Mouse (Mus musculus) stomach, embryonic 16.5 days (tissue): ENCODE results near the gene Kat7. TPM values are rescaled to one million over a fixed set of nuclear protein-coding genes. Genes with fewer than 3 reads are reported as not detected.

ENCODE experiments used
- ATAC-seq: fragments of 200-750 bp; cut with Nextera tagmentation; 2 replicates; pipeline ENCODE4 v1.8.0; 2017; ENCODE audit warnings: moderate number of reproducible peaks, moderate TSS enrichment; ENCODE audit not compliant: insufficient read depth, low FRiP score
- H3K27ac ChIP-seq: fragments of 300-500 bp; sonication (generic); 2 replicates; pipeline ENCODE4 v1.5.1; 2014; ENCODE audit warnings: low read length
- H3K27me3 ChIP-seq: fragments of 300-500 bp; sonication (generic); 2 replicates; pipeline ENCODE4 v1.6.1; 2014; ENCODE audit warnings: low read length, control low read depth, mixed read lengths; ENCODE audit not compliant: control insufficient read depth, insufficient read depth
- H3K36me3 ChIP-seq: fragments of 300-500 bp; sonication (generic); 2 replicates; pipeline ENCODE4 v1.6.1; 2014; ENCODE audit warnings: low read length; ENCODE audit not compliant: control insufficient read depth, insufficient read depth
- H3K4me1 ChIP-seq: fragments of 300-500 bp; sonication (generic); 2 replicates; pipeline ENCODE4 v1.6.1; 2014; ENCODE audit warnings: low read length, control low read depth, mixed read lengths; ENCODE audit not compliant: control insufficient read depth, insufficient read depth
- H3K4me2 ChIP-seq: fragments of 300-500 bp; sonication (generic); 2 replicates; pipeline ENCODE4 v1.6.1; 2014; ENCODE audit warnings: low read depth, low read length, mixed read lengths
- H3K4me3 ChIP-seq: fragments of 300-500 bp; sonication (generic); replicated peaks from 2 replicates; pipeline ENCODE4 v1.5.1; 2014; ENCODE audit warnings: mild to moderate bottlenecking, low read length
- H3K9ac ChIP-seq: fragments of 300-500 bp; sonication (generic); 2 replicates; pipeline ENCODE4 v1.6.1; 2014; ENCODE audit warnings: low read length
- H3K9me3 ChIP-seq: fragments of 300-500 bp; sonication (generic); replicated peaks from 2 replicates; pipeline ENCODE4 v1.6.1; 2016; ENCODE audit warnings: low read length, control low read depth; ENCODE audit not compliant: control insufficient read depth
- WGBS: fragments of 180-500 bp; shearing (Covaris S2); extraction: QIAGEN DNeasy Blood & Tissue Kit; methylation state at CpG from one replicate; pipeline ENCODE4 v1.1.7; 2014; 5-methylcytosine and 5-hydroxymethylcytosine counted together
- polyA plus RNA-seq: library from polyadenylated mRNA; unstranded; fragments of >200 nt; fragmentation: Nextera tagmentation; extraction: Ambion mirVana; gene quantifications from 2 replicates; pipeline ENCODE4 v1.2.1, GENCODE M21; 2015

Gene Kat7
- polyA plus RNA-seq, 1 experiment from 2014 or later = 59.3 TPM

DNA sequence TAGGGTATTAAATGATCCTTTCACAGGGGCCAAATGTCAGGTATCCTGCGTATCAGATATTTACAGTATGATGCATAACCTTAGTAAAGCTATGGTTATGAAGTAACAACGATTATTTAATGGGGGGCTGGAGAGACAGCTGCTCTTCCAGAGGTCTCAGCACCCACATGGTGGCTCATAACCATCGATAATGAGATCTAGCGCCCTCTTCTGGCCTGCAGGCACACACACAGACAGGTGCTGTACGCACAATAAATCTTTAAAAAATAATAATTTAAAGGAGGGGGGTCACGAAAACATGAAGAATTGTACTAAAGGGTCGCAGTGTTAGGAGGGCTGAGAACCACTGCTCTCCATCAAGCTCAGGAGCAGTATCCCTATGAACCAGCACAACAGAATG lies 4.4 kb downstream of the Kat7 start:
- 90% methylated on average over 7 of the region's 7 CpGs for WGBS
- Histone ChIP-seq H3K4me3 (no peak overlapping the region), H3K36me3 (peaks cover 3% of the 10 kb centered on the region), H3K4me2 (no peak overlapping the region), H3K27me3 (no peaks in the 10 kb centered on the region), H3K4me1 (peaks cover 13% of the 10 kb centered on the region), H3K9me3 (no peaks in the 10 kb centered on the region), H3K27ac (no peak overlapping the region), H3K9ac (no peak overlapping the region)
- ATAC-seq = no peak

DNA sequence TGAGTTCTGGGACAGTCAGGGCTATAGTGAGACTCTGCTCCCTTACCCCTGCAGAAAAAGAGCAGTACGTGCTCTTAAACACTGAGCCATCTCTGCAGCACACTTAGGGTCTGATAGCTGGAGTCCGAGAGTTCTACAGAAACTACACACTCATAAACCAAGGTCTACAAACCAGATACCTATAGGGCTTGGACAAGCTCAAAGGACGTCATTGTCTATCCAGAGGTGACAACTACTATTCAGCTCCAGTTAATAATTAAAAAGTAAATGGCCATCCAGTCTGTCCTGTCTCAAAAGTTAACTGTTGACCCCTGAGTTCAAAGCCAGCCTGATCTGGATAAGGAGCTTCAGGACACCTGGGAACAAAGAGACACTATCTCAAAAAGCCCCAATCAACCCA lies 8.3 kb downstream of the Kat7 start:
- 79% methylated on average over 3 of the region's 3 CpGs for WGBS
- H3K9me3 ChIP-seq = no peaks in the 10 kb centered on the region
- H3K36me3 ChIP-seq = peaks cover 22% of the 10 kb centered on the region
- H3K4me1 ChIP-seq = no peaks in the 10 kb centered on the region
- no peaks in the 10 kb centered on the region for H3K27me3 ChIP-seq
- no peak overlapping the region for H3K4me2 ChIP-seq
- H3K4me3 ChIP-seq = no peak overlapping the region
- ATAC-seq = no peak
- no peak overlapping the region for H3K9ac ChIP-seq
- no peak overlapping the region for H3K27ac ChIP-seq

DNA sequence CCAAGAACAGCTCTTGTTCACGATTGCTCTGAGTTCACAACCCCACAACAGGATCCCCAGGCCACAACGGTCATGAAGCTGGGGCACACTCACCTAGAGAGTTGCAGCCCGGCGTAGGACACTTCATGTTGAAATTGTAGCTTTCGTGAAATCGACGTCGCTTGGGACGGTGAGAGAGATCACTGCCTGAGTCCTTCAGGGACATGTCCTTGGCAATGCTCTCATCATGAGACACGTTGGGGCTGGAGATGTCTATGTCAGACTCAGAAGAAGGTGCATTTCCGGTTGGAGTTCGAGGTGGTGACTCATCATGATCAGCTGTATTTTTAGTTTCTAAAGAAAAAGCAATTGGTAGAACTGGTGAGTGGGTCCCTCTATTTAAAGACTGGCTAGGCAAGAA lies 10.2 kb downstream of the Kat7 start:
- Histone ChIP-seq H3K9me3 (no peaks in the 10 kb centered on the region), H3K4me2 (no peak overlapping the region), H3K27me3 (no peaks in the 10 kb centered on the region), H3K4me1 (no peaks in the 10 kb centered on the region), H3K9ac (no peak overlapping the region), H3K36me3 (peaks cover 22% of the 10 kb centered on the region), H3K4me3 (no peak overlapping the region), H3K27ac (no peak overlapping the region)
- 90% methylated on average over 12 of the region's 12 CpGs for WGBS
- ATAC-seq = no peak

DNA sequence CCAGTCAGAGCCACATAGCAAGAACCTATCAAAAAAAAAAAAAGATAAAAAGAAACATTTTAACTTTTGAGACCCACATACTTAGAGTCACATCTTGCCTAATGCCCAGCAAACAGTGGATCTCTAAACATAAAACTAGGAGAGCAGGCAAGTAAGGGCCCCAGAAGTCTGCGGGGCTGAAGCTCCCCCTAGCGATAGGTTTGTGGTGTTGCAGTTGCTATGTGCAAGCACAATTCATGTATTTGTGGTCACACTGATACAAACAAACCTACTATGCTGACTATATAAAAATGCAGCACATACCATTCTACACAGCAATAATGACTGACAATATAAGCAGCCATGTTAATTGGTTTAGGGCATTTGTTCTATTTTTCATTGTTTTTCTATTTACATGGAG lies 11.9 kb downstream of the Kat7 start:
- 22% methylated on average over 2 of the region's 2 CpGs for WGBS
- no peak overlapping the region for H3K4me2 ChIP-seq
- H3K4me3 ChIP-seq = no peak overlapping the region
- H3K4me1 ChIP-seq = no peaks in the 10 kb centered on the region
- no peaks in the 10 kb centered on the region for H3K9me3 ChIP-seq
- H3K27ac ChIP-seq = no peak overlapping the region
- H3K27me3 ChIP-seq = no peaks in the 10 kb centered on the region
- no peak for ATAC-seq
- H3K9ac ChIP-seq = no peak overlapping the region
- H3K36me3 ChIP-seq = peaks cover 19% of the 10 kb centered on the region

DNA sequence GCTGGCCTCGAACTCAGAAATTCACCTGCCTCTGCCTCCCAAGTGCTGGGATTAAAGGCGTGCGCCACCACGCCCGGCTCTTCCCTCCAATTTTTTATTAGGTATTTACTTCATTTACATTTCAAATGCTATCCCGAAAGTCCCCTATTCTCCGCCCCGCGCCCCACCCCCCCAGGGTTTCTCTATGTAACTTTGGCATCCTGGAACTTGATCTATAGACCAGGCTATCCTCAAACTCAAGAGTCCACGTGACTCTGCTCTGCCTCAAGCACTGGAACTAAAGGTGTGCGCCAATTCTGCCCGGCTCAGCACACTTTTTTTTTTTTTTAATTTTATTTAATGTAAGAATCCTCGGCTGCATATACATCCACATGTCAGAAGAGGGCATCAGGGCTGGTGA lies 14.3 kb downstream of the Kat7 start:
- Histone ChIP-seq H3K27me3 (no peaks in the 10 kb centered on the region), H3K9ac (no peak overlapping the region), H3K4me2 (no peak overlapping the region), H3K4me1 (no peaks in the 10 kb centered on the region), H3K4me3 (no peak overlapping the region), H3K27ac (no peak overlapping the region), H3K9me3 (no peaks in the 10 kb centered on the region), H3K36me3 (peaks cover 22% of the 10 kb centered on the region; the same call in 1 of the 2 replicates)
- WGBS = 94% methylated on average over 13 of the region's 13 CpGs
- no peak for ATAC-seq

DNA sequence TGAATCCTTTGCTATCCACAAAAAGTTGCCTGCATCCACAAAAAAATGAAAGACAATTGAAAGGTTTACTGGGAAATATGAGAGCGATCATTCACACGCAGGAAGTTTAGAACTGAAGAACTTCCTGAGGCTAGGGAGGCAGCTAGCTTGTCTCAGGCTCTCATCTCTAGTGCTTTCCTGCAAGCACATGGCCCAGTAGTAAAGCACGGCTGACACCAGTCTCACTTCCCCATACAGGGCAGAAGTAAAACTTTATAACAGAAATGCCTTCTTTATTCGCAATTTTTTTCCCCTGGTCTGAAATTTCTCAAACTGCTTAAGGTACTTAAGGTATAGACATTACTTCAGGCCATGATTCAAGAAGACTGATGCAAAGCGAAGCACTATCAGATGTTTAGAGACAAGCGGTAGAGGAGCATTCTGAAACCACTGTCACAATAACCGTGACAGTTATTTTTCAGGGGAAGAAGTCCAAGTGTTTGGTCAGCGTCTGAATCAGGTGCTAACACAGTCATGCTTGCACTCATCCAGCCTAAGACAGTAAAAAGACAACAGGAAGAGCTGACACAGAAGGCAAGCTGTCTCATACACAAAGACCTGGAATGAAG lies 16.9 kb downstream of the Kat7 start:
- 74% methylated on average over 8 of the region's 8 CpGs for WGBS
- Histone ChIP-seq H3K27ac (peak overlapping the region; percentile 79), H3K9ac (no peak overlapping the region), H3K9me3 (no peaks in the 10 kb centered on the region), H3K4me2 (no peak overlapping the region), H3K36me3 (peaks cover 15% of the 10 kb centered on the region), H3K4me1 (no peaks in the 10 kb centered on the region), H3K27me3 (no peaks in the 10 kb centered on the region), H3K4me3 (no peak overlapping the region)
- ATAC-seq = no peak

DNA sequence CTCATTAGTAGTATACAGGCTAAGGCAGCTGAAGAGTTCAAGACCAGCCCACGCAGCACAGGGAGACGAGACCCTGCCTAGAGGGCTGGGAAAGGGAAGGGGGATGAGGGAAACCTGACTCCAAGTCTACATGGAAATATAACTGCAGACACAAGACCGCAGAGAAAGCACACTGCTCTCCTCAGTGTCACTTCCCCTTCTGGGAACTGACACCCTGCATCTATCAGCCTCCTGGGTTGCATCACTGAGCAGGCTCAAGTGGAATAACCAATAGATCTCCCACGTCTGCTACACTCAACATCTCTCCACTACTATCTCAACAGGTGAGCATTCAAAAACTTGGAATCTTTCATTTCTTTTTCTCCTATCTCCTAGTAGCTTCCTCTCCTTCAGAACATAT lies 18.0 kb downstream of the Kat7 start:
- H3K4me1 ChIP-seq = no peaks in the 10 kb centered on the region
- H3K27ac ChIP-seq = no peak overlapping the region
- no peaks in the 10 kb centered on the region for H3K9me3 ChIP-seq
- peaks cover 10% of the 10 kb centered on the region for H3K36me3 ChIP-seq
- no peak overlapping the region for H3K9ac ChIP-seq
- WGBS = 80% methylated on average over 4 of the region's 4 CpGs
- H3K4me3 ChIP-seq = no peak overlapping the region
- H3K4me2 ChIP-seq = no peak overlapping the region
- H3K27me3 ChIP-seq = no peaks in the 10 kb centered on the region
- ATAC-seq = no peak

DNA sequence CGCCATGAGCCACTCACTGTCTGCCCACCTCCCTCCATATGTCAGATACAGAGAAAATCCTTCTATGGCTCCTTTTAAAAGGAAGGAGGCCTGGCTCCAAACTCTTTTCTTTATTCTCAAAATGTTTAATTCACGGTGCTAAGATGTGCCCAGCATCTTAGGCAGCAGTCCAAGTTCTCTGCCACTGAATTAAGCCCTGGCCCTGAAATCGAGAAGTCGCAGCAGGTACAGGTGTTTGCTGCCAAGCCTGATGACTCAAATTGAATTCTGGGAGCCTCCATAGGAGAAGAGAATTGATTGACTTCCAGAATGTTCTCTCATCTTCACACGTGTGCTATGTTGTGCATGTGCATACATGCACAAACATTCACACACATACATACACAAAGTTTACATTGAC lies 27.7 kb downstream of the Kat7 start:
- Histone ChIP-seq H3K27me3 (no peaks in the 10 kb centered on the region), H3K4me2 (no peak overlapping the region), H3K9me3 (no peaks in the 10 kb centered on the region), H3K4me3 (no peak overlapping the region), H3K9ac (no peak overlapping the region), H3K36me3 (peaks cover 46% of the 10 kb centered on the region), H3K4me1 (no peaks in the 10 kb centered on the region), H3K27ac (no peak overlapping the region)
- 94% methylated on average over 5 of the region's 5 CpGs for WGBS
- ATAC-seq = no peak

DNA sequence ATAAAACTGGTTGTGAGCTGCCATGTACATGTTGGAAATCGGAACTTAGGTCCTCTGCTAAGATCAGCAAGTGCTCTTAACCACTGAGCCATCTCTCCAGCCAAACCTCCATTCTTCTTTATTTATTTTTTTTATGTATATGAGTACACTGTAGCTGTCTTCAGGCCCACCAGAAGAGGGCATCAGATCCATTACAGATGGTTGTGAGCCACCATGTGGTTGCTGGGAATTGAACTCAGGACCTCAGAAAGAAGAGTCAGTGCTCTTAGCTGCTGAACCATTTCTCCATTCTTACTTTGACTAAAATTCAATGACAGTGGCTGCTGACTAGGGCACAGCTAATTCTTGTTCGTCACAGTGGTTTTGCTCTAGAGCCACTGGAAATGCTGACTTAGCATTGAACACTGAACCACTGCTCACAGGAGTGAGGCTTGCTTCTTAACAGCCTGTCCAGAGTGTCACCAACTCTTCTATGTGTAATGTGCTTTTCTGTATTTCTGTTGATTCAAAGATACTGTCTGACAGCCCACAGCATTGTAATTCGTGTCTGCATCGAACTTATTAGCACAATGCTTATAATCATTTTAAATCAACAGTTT lies 30.9 kb downstream of the Kat7 start:
- ATAC-seq = no peak
- no peak overlapping the region for H3K4me2 ChIP-seq
- H3K36me3 ChIP-seq = peaks cover 57% of the 10 kb centered on the region
- H3K9me3 ChIP-seq = no peaks in the 10 kb centered on the region
- H3K4me3 ChIP-seq = no peak overlapping the region
- H3K4me1 ChIP-seq = no peaks in the 10 kb centered on the region
- H3K27me3 ChIP-seq = no peaks in the 10 kb centered on the region
- 89% methylated on average over 4 of the region's 4 CpGs for WGBS
- H3K27ac ChIP-seq = no peak overlapping the region
- no peak overlapping the region for H3K9ac ChIP-seq
